Mouse (Mus musculus) stomach, postnatal 0 days (tissue): ENCODE results near the gene Ehd3. TPM values are rescaled to one million over a fixed set of nuclear protein-coding genes. Genes with fewer than 3 reads are reported as not detected.
"Not testable (repeated sequence)": the region's sequence is repeated elsewhere in the genome, so short reads cannot be mapped to it uniquely, and the experiment has no call there.

ENCODE experiments used
- ATAC-seq: fragments of 200-750 bp; cut with Nextera tagmentation; 2 replicates; pipeline ENCODE4 v1.8.0; 2017; ENCODE audit not compliant: low FRiP score, low TSS enrichment
- DNase-seq: peaks from one replicate; pipeline ENCODE4 v3.0.0-alpha.2; 2016; ENCODE audit warnings: low spot score
- H3K27ac ChIP-seq: fragments of 300-500 bp; sonication (generic); replicated peaks from 2 replicates; pipeline ENCODE4 v1.5.1; 2014; ENCODE audit warnings: mild to moderate bottlenecking, control low read depth
- H3K27me3 ChIP-seq: fragments of 300-500 bp; sonication (generic); 2 replicates; pipeline ENCODE4 v1.6.1; 2014; ENCODE audit warnings: low read length; ENCODE audit not compliant: control insufficient read depth, insufficient read depth
- H3K36me3 ChIP-seq: fragments of 300-500 bp; sonication (generic); 2 replicates; pipeline ENCODE4 v1.6.1; 2014; ENCODE audit warnings: low read length, mixed read lengths; ENCODE audit not compliant: control insufficient read depth, insufficient read depth
- H3K4me1 ChIP-seq: fragments of 300-500 bp; sonication (generic); replicated peaks from 2 replicates; pipeline ENCODE4 v1.6.1; 2014; ENCODE audit warnings: antibody characterized with exemption; ENCODE audit not compliant: control insufficient read depth, insufficient read depth
- H3K4me2 ChIP-seq: fragments of 300-500 bp; sonication (generic); replicated peaks from 2 replicates; pipeline ENCODE4 v1.6.1; 2014; ENCODE audit warnings: low read depth, mild to moderate bottlenecking, control low read depth, moderate library complexity
- H3K4me3 ChIP-seq: fragments of 300-500 bp; sonication (generic); 2 replicates; pipeline ENCODE4 v1.5.1; 2014; ENCODE audit warnings: low read depth, low read length, control low read depth
- H3K9ac ChIP-seq: fragments of 300-500 bp; sonication (generic); 2 replicates; pipeline ENCODE4 v1.6.1; 2014; ENCODE audit warnings: mild to moderate bottlenecking, low read length, control low read depth, mixed read lengths
- H3K9me3 ChIP-seq: fragments of 300-500 bp; sonication (generic); 2 replicates; pipeline ENCODE4 v1.6.1; 2016; ENCODE audit warnings: low read length; ENCODE audit not compliant: control insufficient read depth
- CTCF ChIP-seq: IDR thresholded peaks from 2 replicates; pipeline ENCODE4 v1.5.1; 2016; ENCODE audit warnings: antibody characterized with exemption, low read depth, mild to moderate bottlenecking, moderate library complexity
- EP300 ChIP-seq: optimal IDR thresholded peaks from 2 replicates; pipeline ENCODE3; 2016; ENCODE audit warnings: antibody characterized with exemption
- WGBS: fragments of 180-500 bp; shearing (Covaris S2); extraction: QIAGEN DNeasy Blood & Tissue Kit; methylation state at CpG from one replicate; pipeline ENCODE4 v1.1.7; 2014; 5-methylcytosine and 5-hydroxymethylcytosine counted together
- polyA plus RNA-seq: library from polyadenylated mRNA; unstranded; fragments of >200 nt; fragmentation: Nextera tagmentation; extraction: Ambion mirVana; gene quantifications from 2 replicates; pipeline ENCODE4 v1.2.1, GENCODE M21; 2015

The Ehd3 gene
- polyA plus RNA-seq, 1 experiment from 2014 or later, result 2.9 TPM

DNA sequence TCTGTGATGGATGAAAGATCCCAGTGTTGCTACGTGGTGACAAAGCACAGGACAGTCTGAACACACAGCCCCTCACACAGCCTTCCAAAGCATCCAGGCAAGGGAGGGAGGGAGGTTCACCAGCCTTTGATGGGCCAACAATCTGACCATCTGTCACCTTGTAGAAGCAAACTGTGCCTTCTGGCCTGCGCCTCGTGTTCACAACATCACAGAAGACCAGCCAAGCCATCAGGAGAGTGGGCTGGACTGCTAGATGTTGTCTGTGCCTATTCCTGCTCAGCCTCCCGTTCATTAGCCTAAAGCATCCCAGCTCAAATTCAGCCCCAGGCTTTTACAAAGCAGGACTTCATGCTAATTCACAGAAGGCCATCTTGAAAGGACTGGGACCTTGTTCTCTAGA is 27.5 kb downstream of the Ehd3 start:
- no peak for DNase-seq
- 64% methylated on average over 4 of the region's 4 CpGs for WGBS

GRCm38 (mm10) chr17:73832901-73833300 is 29.0 kb downstream of the Ehd3 start:
- no peak overlapping the region for H3K4me3 ChIP-seq
- H3K27ac ChIP-seq, result no peak overlapping the region
- 86% methylated on average over 1 of the region's 1 CpGs for WGBS
- ATAC-seq, result no peak
- no peak overlapping the region for H3K9ac ChIP-seq
- no peaks in the 10 kb centered on the region for H3K27me3 ChIP-seq
- no peak for DNase-seq
- TF ChIP-seq CTCF (no peak), EP300 (no peak)
- no peaks in the 10 kb centered on the region for H3K4me1 ChIP-seq
- no peaks in the 10 kb centered on the region for H3K36me3 ChIP-seq
- no peak overlapping the region for H3K4me2 ChIP-seq
- H3K9me3 ChIP-seq, result no peaks in the 10 kb centered on the region

More for the DNA sequence above, 27.5 kb downstream of the Ehd3 start:
- no peak for TF ChIP-seq EP300
- no peak for TF ChIP-seq CTCF
- H3K9ac ChIP-seq, result no peak overlapping the region
- H3K27ac ChIP-seq, result no peak overlapping the region
- no peaks in the 10 kb centered on the region for H3K9me3 ChIP-seq
- ATAC-seq, result no peak
- H3K36me3 ChIP-seq, result no peaks in the 10 kb centered on the region
- H3K4me1 ChIP-seq, result no peaks in the 10 kb centered on the region
- H3K4me2 ChIP-seq, result no peak overlapping the region
- no peaks in the 10 kb centered on the region for H3K27me3 ChIP-seq
- H3K4me3 ChIP-seq, result no peak overlapping the region

DNA sequence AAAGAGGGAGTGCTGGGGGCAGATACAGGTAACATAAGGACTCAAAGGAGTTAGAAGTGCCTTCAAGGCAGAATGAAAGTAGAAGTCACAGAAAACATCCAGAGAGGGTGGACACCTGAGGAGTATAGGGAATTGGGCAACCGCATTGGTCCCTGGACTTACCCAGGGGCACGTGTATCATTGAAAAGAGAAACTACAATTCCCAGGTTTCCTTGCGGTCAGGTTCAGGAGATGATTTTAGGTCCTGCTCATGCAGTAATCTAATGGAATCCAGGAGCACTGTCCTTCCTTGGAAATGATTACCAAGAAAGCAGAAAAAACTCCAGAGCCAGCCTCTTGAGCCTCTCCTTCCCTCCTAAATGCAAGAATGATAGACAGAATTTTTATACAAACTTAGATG is 29.5 kb downstream of the Ehd3 start:
- Histone ChIP-seq H3K36me3 (no peaks in the 10 kb centered on the region), H3K27ac (no peak overlapping the region), H3K9me3 (no peaks in the 10 kb centered on the region), H3K4me3 (no peak overlapping the region), H3K4me1 (no peaks in the 10 kb centered on the region), H3K27me3 (no peaks in the 10 kb centered on the region), H3K9ac (no peak overlapping the region), H3K4me2 (no peak overlapping the region)
- 73% methylated on average over 3 of the region's 3 CpGs for WGBS
- DNase-seq, result no peak
- no peak for TF ChIP-seq EP300
- TF ChIP-seq CTCF, result no peak
- no peak for ATAC-seq

DNA sequence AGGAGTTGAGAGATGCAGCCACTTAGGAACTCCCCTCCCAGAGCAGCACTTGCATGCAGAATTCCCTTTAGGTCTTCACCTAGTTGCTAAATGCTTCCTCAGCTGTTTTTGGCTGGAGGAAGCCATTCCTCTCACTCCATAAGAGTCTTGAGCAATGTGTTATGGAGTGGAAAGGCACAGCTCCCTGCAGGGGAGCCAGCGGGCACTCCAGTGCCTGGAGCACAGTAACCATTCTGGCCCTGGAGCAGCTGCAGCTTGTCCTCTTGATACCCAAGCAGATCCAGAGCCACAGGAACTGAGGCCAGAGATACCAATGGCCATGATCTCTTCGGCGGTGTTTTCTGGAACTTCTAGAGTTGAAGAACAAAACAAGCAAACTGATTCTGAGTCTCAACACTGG is 32.7 kb downstream of the Ehd3 start:
- 95% methylated on average over 3 of the region's 3 CpGs for WGBS
- no peak for ATAC-seq

GRCm38 (mm10) chr17:73837244-73837643 is 33.3 kb downstream of the Ehd3 start:
- Histone ChIP-seq H3K9ac (no peak overlapping the region), H3K9me3 (no peaks in the 10 kb centered on the region), H3K36me3 (no peaks in the 10 kb centered on the region), H3K4me1 (no peaks in the 10 kb centered on the region), H3K27ac (no peak overlapping the region), H3K4me2 (no peak overlapping the region), H3K4me3 (no peak overlapping the region), H3K27me3 (no peaks in the 10 kb centered on the region)
- TF ChIP-seq CTCF (no peak), EP300 (no peak)
- no peak for DNase-seq
- no peak for ATAC-seq
- WGBS, result 80% methylated on average over 4 of the region's 4 CpGs

More for the DNA sequence above, 32.7 kb downstream of the Ehd3 start:
- no peaks in the 10 kb centered on the region for H3K27me3 ChIP-seq
- H3K4me2 ChIP-seq, result no peak overlapping the region
- DNase-seq, result no peak
- no peaks in the 10 kb centered on the region for H3K36me3 ChIP-seq
- no peaks in the 10 kb centered on the region for H3K9me3 ChIP-seq
- no peak overlapping the region for H3K4me3 ChIP-seq
- no peak overlapping the region for H3K9ac ChIP-seq
- TF ChIP-seq CTCF, result no peak
- no peak for TF ChIP-seq EP300
- no peak overlapping the region for H3K27ac ChIP-seq
- H3K4me1 ChIP-seq, result no peaks in the 10 kb centered on the region

- H3K27ac ChIP-seq, result no peak overlapping the region
- 63% methylated on average over 3 of the region's 3 CpGs for WGBS
- H3K4me3 ChIP-seq, result no peak overlapping the region
- H3K27me3 ChIP-seq, result no peaks in the 10 kb centered on the region
- no peak overlapping the region for H3K4me2 ChIP-seq
- H3K9me3 ChIP-seq, result no peaks in the 10 kb centered on the region
- H3K36me3 ChIP-seq, result no peaks in the 10 kb centered on the region
- no peak for DNase-seq
- ATAC-seq, result no peak
- H3K4me1 ChIP-seq, result no peaks in the 10 kb centered on the region
- no peak overlapping the region for H3K9ac ChIP-seq
- TF ChIP-seq EP300 (no peak), CTCF (no peak)
These were observed 35.3 kb downstream of the Ehd3 start for GRCm38 (mm10) chr17:73839086-73839835.

DNA sequence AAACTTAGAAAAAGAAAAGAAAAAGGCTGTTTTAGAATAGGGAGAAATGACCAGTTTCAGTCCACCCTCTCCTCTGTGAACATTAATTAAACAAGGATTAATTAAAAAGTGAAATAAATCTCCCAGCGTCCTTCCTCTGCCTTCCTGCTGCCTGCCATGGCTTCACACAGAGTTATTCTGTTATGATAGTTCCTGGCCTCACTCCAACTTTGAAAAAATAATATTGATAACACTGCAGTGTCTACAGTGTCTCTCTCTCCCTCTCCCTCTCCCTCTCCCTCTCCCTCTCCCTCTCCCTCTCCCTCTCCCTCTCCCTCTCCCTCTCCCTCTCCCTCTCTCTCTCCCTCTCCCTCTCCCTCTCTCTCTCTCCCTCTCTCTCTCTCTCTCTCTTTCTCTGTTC is 35.9 kb downstream of the Ehd3 start:
- H3K9me3 ChIP-seq, H3K4me3 ChIP-seq, DNase-seq, ATAC-seq, H3K4me1 ChIP-seq, H3K9ac ChIP-seq, H3K27ac ChIP-seq, H3K4me2 ChIP-seq, H3K36me3 ChIP-seq, H3K27me3 ChIP-seq: not testable (repeated sequence)
- 27% methylated on average over 1 of the region's 1 CpGs for WGBS
